Mouse (Mus musculus): ENCODE data around the gene Gpc5. TPM values are rescaled to one million over a fixed set of nuclear protein-coding genes. Genes with fewer than 3 reads are reported as not detected.

Gene Gpc5
- total and polyA plus RNA-seq, 3 experiments, result 0.14 TPM; not detected in 2

- TF ChIP-seq CHD1 (IDR thresholded peaks at IDR 0.05; ENCODE audit: low read depth, low read length) (no peak), HCFC1 (IDR thresholded peaks at IDR 0.05; ENCODE audit: low read depth, low read length) (no peak), MYC (IDR thresholded peaks at IDR 0.05; ENCODE audit: low read depth, low read length) (0 out of 2 replicates have a peak, but pooled peaks have one; percentile 13), SMC3 (IDR thresholded peaks at IDR 0.05; ENCODE audit: low read depth, low read length) (peak; percentile 98), ZC3H11A (IDR thresholded peaks at IDR 0.05; ENCODE audit: low read depth, low read length) (peak; percentile 98), ETS1 (conservative IDR thresholded peaks at IDR 0.05; ENCODE audit: low read depth, low read length) (no peak), CTCF (conservative IDR thresholded peaks at IDR 0.05 in 1 of 2, IDR thresholded peaks at IDR 0.05 in 1 of 2; ENCODE audit: low read depth in 2 of 2, low read length in 2 of 2) (peak; percentile 69 to 89), JUND (conservative IDR thresholded peaks at IDR 0.05; ENCODE audit: low read depth, low read length) (no peak; the same call in 1 of the 2 replicates), RAD21 (IDR thresholded peaks at IDR 0.05; ENCODE audit: low read depth, low read length) (peak; percentile 99), BHLHE40 (IDR thresholded peaks at IDR 0.05; ENCODE audit: low read depth, low read length) (peak; percentile 40; the same call in 1 of the 2 replicates), E2F4 (IDR thresholded peaks at IDR 0.05; ENCODE audit: insufficient replicate concordance, low read depth, low read length) (0 out of 2 replicates have a peak, but pooled peaks have one; percentile 44)
- in situ Hi-C loops (cut with MboI; ENCODE audit: low pct_ligation_motif_present, low pct_unique_long_range_greater_than_20kb, low sequenced_read_pairs), result loop anchor here (25.0 kb wide), 1 partner anchor 252 kb away; no protein-coding TSS in a partner anchor
- no peak overlapping the region for H3K4me2 ChIP-seq (ENCODE audit: insufficient read depth, low read depth, poor library complexity, severe bottlenecking)
- no peaks in the 10 kb centered on the region for H3K36me3 ChIP-seq (replicated peaks in 1 of 2; ENCODE audit: control insufficient read depth in 1 of 2, insufficient read depth in 1 of 2, low read length in 1 of 2)
- no peaks in the 10 kb centered on the region for H3K79me2 ChIP-seq (replicated peaks; ENCODE audit: control insufficient read depth, extremely low read depth, insufficient read depth, poor library complexity, severe bottlenecking)
- dilution Hi-C loops (cut with MboI; ENCODE audit: extremely low pct_ligation_motif_present, extremely low pct_unique_long_range_greater_than_20kb, low sequenced_read_pairs), result no loop called here
- no peaks in the 10 kb centered on the region for H3K27me3 ChIP-seq (replicated peaks)
- no peak overlapping the region for H3K4me3 ChIP-seq (replicated peaks in 1 of 3; ENCODE audit: low read depth in 2 of 3, low read length in 2 of 3, poor library complexity in 1 of 3)
- no peak overlapping the region for H3K9ac ChIP-seq (ENCODE audit: insufficient read depth, low read depth)
- no peak overlapping the region for H3K27ac ChIP-seq (ENCODE audit: insufficient read depth, low read depth)
- peak; percentile 75 for DNase-seq (ENCODE audit: extremely low read depth)
- peaks cover 0 to 23% of the 10 kb centered on the region in 2 experiments; a peak in 2 of 4 replicates for H3K4me1 ChIP-seq (ENCODE audit: control insufficient read depth in 1 of 2, insufficient read depth in 2 of 2)
- H3K9me3 ChIP-seq (replicated peaks; ENCODE audit: low read length), result no peaks in the 10 kb centered on the region
Measured at GRCm38 (mm10) chr14:116559990-116560389, 1468.0 kb downstream of the Gpc5 start.

Data from CH12.LX (cell line).